Mouse (Mus musculus) forebrain, embryonic 11.5 days (tissue): Measurements from ENCODE around the gene Dcdc2b. TPM values are rescaled to one million over a fixed set of nuclear protein-coding genes. Genes with fewer than 3 reads are reported as not detected.

ENCODE experiments used
- ATAC-seq: fragments of 200-750 bp; cut with Nextera tagmentation; replicated peaks from 2 replicates; pipeline ENCODE4 v1.8.0; 2017; ENCODE audit warnings: moderate TSS enrichment; ENCODE audit not compliant: low FRiP score
- DNase-seq: peaks from one replicate; pipeline ENCODE4 v3.0.0-alpha.2; 2017; ENCODE audit warnings: low spot score
- H3K27ac ChIP-seq: fragments of 300-500 bp; sonication (generic); 2 replicates; pipeline ENCODE4 v1.5.1; 2014; ENCODE audit warnings: low read depth, low read length
- H3K27me3 ChIP-seq: fragments of 300-500 bp; sonication (generic); 2 replicates; pipeline ENCODE4 v1.6.1; 2014; ENCODE audit warnings: mild to moderate bottlenecking, low read length, mixed read lengths; ENCODE audit not compliant: control insufficient read depth, insufficient read depth
- H3K36me3 ChIP-seq: fragments of 300-500 bp; sonication (generic); 2 replicates; pipeline ENCODE4 v1.6.1; 2014; ENCODE audit warnings: mild to moderate bottlenecking, low read length, moderate library complexity, mixed read lengths; ENCODE audit not compliant: control insufficient read depth, insufficient read depth
- H3K4me1 ChIP-seq: fragments of 300-500 bp; sonication (generic); replicated peaks from 2 replicates; pipeline ENCODE4 v1.6.1; 2014; ENCODE audit warnings: low read length, mixed read lengths; ENCODE audit not compliant: control insufficient read depth, insufficient read depth
- H3K4me2 ChIP-seq: fragments of 300-500 bp; sonication (generic); 2 replicates; pipeline ENCODE4 v1.6.1; 2014; ENCODE audit warnings: low read depth, mild to moderate bottlenecking, low read length, moderate library complexity, mixed read lengths; ENCODE audit not compliant: severe bottlenecking
- H3K4me3 ChIP-seq: fragments of 300-500 bp; sonication (generic); 2 replicates; pipeline ENCODE4 v1.5.1; 2014; ENCODE audit warnings: low read depth, low read length
- H3K9ac ChIP-seq: fragments of 300-500 bp; sonication (generic); 2 replicates; pipeline ENCODE4 v1.6.1; 2014; ENCODE audit warnings: low read length
- H3K9me3 ChIP-seq: fragments of 300-500 bp; sonication (generic); 2 replicates; pipeline ENCODE4 v1.6.1; 2016; ENCODE audit warnings: low read length, mixed read lengths; ENCODE audit not compliant: control insufficient read depth
- WGBS: fragments of 180-500 bp; shearing (Covaris S2); extraction: QIAGEN DNeasy Blood & Tissue Kit; methylation state at CpG from one replicate; pipeline ENCODE4 v1.1.7; 2014; 5-methylcytosine and 5-hydroxymethylcytosine counted together
- polyA plus RNA-seq: library from polyadenylated mRNA; unstranded; fragments of >200 nt; fragmentation: Nextera tagmentation; extraction: Ambion mirVana; gene quantifications from 2 replicates; pipeline ENCODE4 v1.2.1, GENCODE M21; 2014

Dcdc2b gene
- polyA plus RNA-seq = 2.5 and 2.6 TPM in 2 replicates

DNA sequence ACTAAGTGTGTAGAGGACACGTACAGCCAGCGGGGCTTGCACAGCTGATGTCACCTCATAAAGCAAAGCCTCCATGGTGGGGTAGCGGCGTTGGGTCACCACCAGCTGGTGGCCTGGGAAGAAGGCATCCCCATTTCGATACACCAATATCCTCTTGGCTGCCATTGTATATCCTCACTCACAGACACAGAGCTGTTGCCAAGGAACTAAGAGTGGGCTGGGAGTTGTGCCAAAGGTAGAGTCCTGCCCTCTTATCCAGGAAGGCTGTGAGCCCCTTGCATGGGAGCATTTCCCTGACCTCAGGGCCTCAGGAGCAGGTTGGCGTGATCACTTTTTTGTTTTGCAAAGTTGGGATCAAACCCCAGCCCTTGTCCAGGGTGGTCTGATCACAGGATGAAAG, at the start of gene Dcdc2b:
Dcdc2b (minus strand) TSS at position 165 of the 400 bp plus-strand sequence.
- H3K36me3 ChIP-seq = peaks cover 3% of the 10 kb centered on the region; the same call in 1 of the 2 replicates
- WGBS = 84% methylated on average over 6 of the region's 6 CpGs
- no peak within 1 kb of the TSS for H3K4me2 ChIP-seq
- no peak within 1 kb of the TSS for H3K4me3 ChIP-seq
- DNase-seq = no peak
- H3K9ac ChIP-seq = no peak within 1 kb of the TSS
- H3K27me3 ChIP-seq = no peaks in the 10 kb centered on the region
- peaks cover 7% of the 10 kb centered on the region for H3K4me1 ChIP-seq
- H3K9me3 ChIP-seq = no peaks in the 10 kb centered on the region
- no peak within 1 kb of the TSS for H3K27ac ChIP-seq
- ATAC-seq = no peak

- DNase-seq (no peak), ATAC-seq (no peak)
- no peak overlapping the region for H3K27ac ChIP-seq
- H3K4me3 ChIP-seq = no peak overlapping the region
- no peak overlapping the region for H3K4me2 ChIP-seq
- H3K9me3 ChIP-seq = no peaks in the 10 kb centered on the region
- peaks cover 5% of the 10 kb centered on the region; the same call in 1 of the 2 replicates for H3K36me3 ChIP-seq
- no peaks in the 10 kb centered on the region for H3K4me1 ChIP-seq
- no peaks in the 10 kb centered on the region for H3K27me3 ChIP-seq
- H3K9ac ChIP-seq = no peak overlapping the region
- 93% methylated on average over 3 of the region's 3 CpGs for WGBS
Observed at GRCm38 (mm10) chr4:129662255-129662813, 48.3 kb upstream of the Dcdc2b start.

GRCm38 (mm10) chr4:129661584-129661983, 47.5 kb upstream of the Dcdc2b start:
- no peak for ATAC-seq
- H3K4me3 ChIP-seq = no peak overlapping the region
- H3K9ac ChIP-seq = no peak overlapping the region
- no peak overlapping the region for H3K4me2 ChIP-seq
- no peak overlapping the region for H3K27ac ChIP-seq
- H3K36me3 ChIP-seq = peaks cover 5% of the 10 kb centered on the region; the same call in 1 of the 2 replicates
- no peaks in the 10 kb centered on the region for H3K9me3 ChIP-seq
- DNase-seq = no peak
- H3K4me1 ChIP-seq = no peaks in the 10 kb centered on the region
- WGBS = 92% methylated on average over 3 of the region's 3 CpGs
- no peaks in the 10 kb centered on the region for H3K27me3 ChIP-seq

GRCm38 (mm10) chr4:129654770-129655169, 40.7 kb upstream of the Dcdc2b start:
- DNase-seq (no peak), ATAC-seq (no peak)
- no peak overlapping the region for H3K4me2 ChIP-seq
- whole genome bisulfite sequencing = 90% methylated on average over 14 of the region's 14 CpGs
- no peaks in the 10 kb centered on the region for H3K27me3 ChIP-seq
- no peak overlapping the region for H3K9ac ChIP-seq
- no peaks in the 10 kb centered on the region for H3K4me1 ChIP-seq
- H3K36me3 ChIP-seq = peaks cover 13% of the 10 kb centered on the region; the same call in 1 of the 2 replicates
- H3K4me3 ChIP-seq = no peak overlapping the region
- H3K27ac ChIP-seq = no peak overlapping the region
- no peaks in the 10 kb centered on the region for H3K9me3 ChIP-seq

GRCm38 (mm10) chr4:129650359-129650758, 36.3 kb upstream of the Dcdc2b start:
- Histone ChIP-seq H3K9me3 (no peaks in the 10 kb centered on the region), H3K4me3 (no peak overlapping the region), H3K4me2 (no peak overlapping the region), H3K27me3 (no peaks in the 10 kb centered on the region), H3K4me1 (no peaks in the 10 kb centered on the region), H3K27ac (no peak overlapping the region), H3K36me3 (peaks cover 15% of the 10 kb centered on the region; the same call in 1 of the 2 replicates), H3K9ac (no peak overlapping the region)
- no peak for ATAC-seq
- DNase-seq = no peak
- WGBS = 92% methylated on average over 8 of the region's 8 CpGs

DNA sequence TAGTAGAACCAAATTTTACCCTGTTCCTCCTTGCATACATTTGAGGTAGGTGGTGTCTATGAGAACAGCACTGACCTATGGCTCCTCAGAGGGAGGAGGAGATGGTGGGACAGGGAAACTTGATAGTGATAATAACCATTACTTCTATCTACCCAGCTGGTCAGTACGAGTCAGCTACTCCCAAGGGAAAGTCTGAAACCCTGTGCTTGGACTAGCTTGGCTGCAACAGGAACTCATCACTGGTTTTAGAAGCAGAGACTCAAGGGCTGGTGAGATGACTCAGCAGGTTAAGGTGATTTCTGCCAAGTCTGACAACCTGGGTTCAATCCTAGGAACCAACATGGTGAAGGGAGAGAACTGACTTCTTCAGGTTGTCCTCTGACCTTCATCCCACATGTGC, 34.6 kb upstream of the Dcdc2b start:
- ATAC-seq (no peak), DNase-seq (no peak)
- H3K4me3 ChIP-seq = no peak overlapping the region
- peaks cover 12% of the 10 kb centered on the region; the same call in 1 of the 2 replicates for H3K36me3 ChIP-seq
- H3K4me1 ChIP-seq = no peaks in the 10 kb centered on the region
- no peaks in the 10 kb centered on the region for H3K27me3 ChIP-seq
- no peaks in the 10 kb centered on the region for H3K9me3 ChIP-seq
- H3K9ac ChIP-seq = no peak overlapping the region
- no peak overlapping the region for H3K27ac ChIP-seq
- 83% methylated on average over 1 of the region's 1 CpGs for WGBS
- no peak overlapping the region for H3K4me2 ChIP-seq

- Histone ChIP-seq H3K27ac (no peak overlapping the region), H3K9me3 (no peaks in the 10 kb centered on the region), H3K4me2 (no peak overlapping the region), H3K4me3 (no peak overlapping the region), H3K36me3 (peaks cover 6% of the 10 kb centered on the region; the same call in 1 of the 2 replicates), H3K4me1 (no peaks in the 10 kb centered on the region), H3K9ac (no peak overlapping the region), H3K27me3 (no peaks in the 10 kb centered on the region)
- ATAC-seq = no peak
- no peak for DNase-seq
- WGBS = 91% methylated on average over 6 of the region's 6 CpGs
Observed at GRCm38 (mm10) chr4:129645204-129645603, 31.1 kb upstream of the Dcdc2b start.

GRCm38 (mm10) chr4:129641756-129642155, 27.7 kb upstream of the Dcdc2b start:
- no peak overlapping the region for H3K4me3 ChIP-seq

More at GRCm38 (mm10) chr4:129641756-129642155, 27.7 kb upstream of the Dcdc2b start:
- H3K27me3 ChIP-seq = no peaks in the 10 kb centered on the region
- DNase-seq (no peak), ATAC-seq (no peak)
- no peak overlapping the region for H3K27ac ChIP-seq
- WGBS = 54% methylated on average over 5 of the region's 5 CpGs
- H3K9me3 ChIP-seq = no peaks in the 10 kb centered on the region
- H3K36me3 ChIP-seq = peaks cover 11% of the 10 kb centered on the region; the same call in 1 of the 2 replicates
- no peak overlapping the region for H3K9ac ChIP-seq
- peaks cover 5% of the 10 kb centered on the region; the same call in 1 of the 2 replicates for H3K4me1 ChIP-seq
- peak overlapping the region; percentile 15; the same call in 1 of the 2 replicates for H3K4me2 ChIP-seq
